Mouse (Mus musculus): Measurements from ENCODE around the gene Wfdc12. TPM values are rescaled to one million over a fixed set of nuclear protein-coding genes. Genes with fewer than 3 reads are reported as not detected.

The Wfdc12 gene
- total RNA-seq, 2 experiments from 2014 or later: not detected

DNA sequence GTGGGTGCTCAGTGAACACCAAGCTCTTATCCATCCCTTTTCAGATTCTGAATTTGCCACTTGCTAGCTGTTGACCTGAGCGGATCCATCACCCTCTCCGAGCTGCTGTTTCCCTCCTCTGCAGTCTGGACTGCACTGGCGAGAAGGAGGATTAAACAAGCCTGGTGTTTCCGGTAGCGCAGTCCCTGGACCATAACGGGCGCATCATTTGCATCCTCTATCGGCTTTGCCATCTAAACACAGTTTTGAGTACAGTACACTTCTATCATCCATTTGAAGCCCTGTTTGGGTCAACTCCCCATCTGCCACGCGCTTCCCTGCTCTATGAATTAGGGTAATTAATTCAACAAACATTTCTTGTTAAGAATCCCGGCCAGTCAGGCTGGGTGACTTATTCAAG is 20.1 kb downstream of the Wfdc12 start:
- TF ChIP-seq CTCF (IDR thresholded peaks at IDR 0.05): no peak
- H3K4me3 ChIP-seq: peak overlapping the region; percentile 62; the same call in 1 of the 2 replicates
- DNase-seq: no peak
- intact Hi-C loops (cut with DNase I): no loop called here
- no peak overlapping the region for H3K27ac ChIP-seq

DNA sequence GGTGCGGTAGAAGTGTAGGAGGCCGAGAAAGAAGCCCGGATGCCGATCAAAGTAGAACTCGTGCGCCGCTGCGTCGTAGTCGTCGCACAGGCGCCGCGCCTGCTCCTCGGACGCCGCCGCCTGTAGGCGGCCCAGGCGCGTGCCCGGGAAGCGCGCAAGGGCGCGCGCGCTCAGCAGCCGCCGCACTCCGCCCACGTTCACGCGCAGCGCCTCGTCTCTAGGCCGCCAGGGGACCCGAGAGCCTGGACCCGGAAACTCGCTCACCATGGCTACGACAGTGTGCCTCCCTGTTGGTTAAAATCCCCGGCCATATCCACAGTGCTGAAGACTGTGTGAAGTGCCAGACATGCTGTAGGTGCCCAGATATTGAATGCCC is 21.8 kb downstream of the Wfdc12 start:
- intact Hi-C loops (cut with DNase I): no loop called here
- TF ChIP-seq CTCF (IDR thresholded peaks at IDR 0.05): no peak
- peak overlapping the region; percentile 37 for H3K4me3 ChIP-seq
- no peak for DNase-seq
- H3K27ac ChIP-seq: no peak overlapping the region

DNA sequence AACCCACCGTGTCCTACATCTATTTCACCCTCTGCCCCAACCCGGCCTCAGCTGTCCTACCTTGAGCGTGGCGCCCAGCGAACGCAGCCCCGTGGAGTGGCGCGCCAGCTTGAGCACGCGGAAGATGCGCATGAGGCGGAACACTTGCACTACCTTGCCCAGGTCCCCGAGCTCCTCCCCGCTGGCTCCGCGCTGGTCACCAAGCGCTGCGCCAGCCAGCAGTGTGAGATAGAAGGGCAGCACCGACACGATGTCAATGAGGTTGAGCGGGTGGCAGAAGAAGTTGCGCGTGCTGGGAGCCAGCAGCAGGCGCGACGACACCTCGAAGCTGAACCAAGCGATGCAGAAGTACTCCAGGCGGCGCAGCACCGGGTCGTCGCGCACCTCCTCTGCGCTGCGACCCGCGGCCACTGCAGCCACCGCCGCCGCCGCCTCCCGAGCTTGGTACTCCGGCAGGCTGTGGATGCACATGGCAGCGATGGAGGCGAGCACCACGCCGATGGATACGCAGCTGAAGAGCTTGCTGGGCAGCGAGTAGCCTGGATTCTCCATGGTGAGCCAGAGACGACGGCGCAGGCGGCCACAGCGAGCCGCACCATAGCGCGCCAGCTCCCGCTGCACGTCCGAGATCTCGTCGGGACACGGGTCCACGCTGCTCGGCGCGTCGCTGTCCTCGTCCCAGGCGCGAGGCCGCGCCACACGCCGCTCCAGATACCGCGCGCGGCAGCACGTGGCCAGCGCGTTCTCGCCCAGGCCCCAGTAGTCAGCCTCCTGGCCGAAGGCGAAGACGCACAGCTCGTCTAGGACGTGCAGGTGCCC is 22.4 kb downstream of the Wfdc12 start:
- TF ChIP-seq CTCF (IDR thresholded peaks at IDR 0.05): no peak
- intact Hi-C loops (cut with DNase I): no loop called here
- DNase-seq: no peak
- no peak overlapping the region for H3K27ac ChIP-seq
- H3K4me3 ChIP-seq: peak overlapping the region; percentile 37

DNA sequence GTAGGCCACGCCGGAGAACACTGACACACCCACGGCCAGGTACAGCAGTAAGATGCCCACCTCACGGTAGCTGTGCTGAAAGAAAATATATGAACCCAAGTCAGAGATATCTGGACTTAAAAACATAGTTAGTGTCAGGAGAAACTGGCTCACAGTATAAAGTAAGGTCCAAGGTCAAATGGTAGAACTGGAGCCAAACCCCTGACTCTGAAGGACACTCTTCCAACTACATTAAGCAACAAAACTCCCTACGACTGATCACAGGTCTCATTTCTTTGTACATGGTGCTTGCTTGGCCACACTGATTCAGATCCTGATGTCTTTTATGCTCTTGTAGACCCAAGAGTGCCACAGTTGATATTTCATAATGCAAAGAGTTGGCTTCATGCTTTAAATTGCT is 25.5 kb downstream of the Wfdc12 start:
- Histone ChIP-seq H3K27ac (no peak overlapping the region), H3K4me3 (no peak overlapping the region)
- no peak for TF ChIP-seq CTCF (IDR thresholded peaks at IDR 0.05)
- no peak for DNase-seq
- intact Hi-C loops (cut with DNase I): no loop called here

DNA sequence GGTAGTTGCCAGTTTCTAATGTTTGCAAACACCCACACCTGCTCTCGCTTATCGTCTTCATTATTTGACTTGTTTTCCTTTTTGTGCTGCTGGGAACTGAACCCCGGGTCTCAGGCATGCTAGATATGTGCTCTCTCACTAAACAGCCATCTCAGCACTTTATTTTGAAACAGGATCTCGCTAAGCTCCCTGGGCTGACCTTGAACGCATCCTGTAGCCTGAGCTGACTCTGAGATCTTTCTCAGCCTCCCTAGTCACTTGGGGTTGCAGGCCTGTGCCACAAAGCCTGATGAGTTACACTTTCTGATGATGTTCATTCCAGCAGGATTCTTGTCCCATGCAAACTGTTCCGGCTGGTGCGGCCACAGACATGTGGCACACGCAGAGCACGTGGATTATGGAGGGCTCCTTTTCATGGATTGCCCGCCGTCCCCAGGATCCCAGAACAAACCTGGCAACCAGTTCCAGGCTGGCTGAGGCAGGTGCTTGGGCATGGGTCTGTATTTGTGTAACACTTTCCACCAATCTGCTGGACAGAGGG is 28.8 kb downstream of the Wfdc12 start:
- peak; percentile 56 for DNase-seq
- H3K27ac ChIP-seq: peak overlapping the region; percentile 75
- H3K4me3 ChIP-seq: no peak overlapping the region
- TF ChIP-seq CTCF (IDR thresholded peaks at IDR 0.05): no peak
- intact Hi-C loops (cut with DNase I): no loop called here

DNA sequence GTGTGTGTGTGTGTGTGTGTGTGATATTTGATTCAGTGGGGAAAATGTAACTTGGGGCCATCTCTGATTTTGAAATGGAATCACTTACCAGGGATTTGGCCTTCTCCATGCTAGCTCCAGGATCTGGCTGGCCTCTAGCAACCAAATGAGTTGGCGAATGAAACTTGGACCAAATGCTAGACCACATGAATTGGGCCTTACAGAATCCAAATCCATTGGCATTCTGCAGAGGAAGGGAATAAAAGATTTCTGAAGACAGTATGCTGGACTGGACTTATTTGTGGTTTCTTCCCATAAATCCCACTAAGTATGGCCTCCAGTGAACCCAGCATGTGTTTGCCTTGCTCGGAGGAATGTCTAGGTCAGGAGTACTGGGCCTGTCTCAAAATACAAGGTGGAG is 31.6 kb downstream of the Wfdc12 start:
- H3K4me3 ChIP-seq: no peak overlapping the region
- H3K27ac ChIP-seq: peak overlapping the region; percentile 78
- no peak for TF ChIP-seq CTCF (IDR thresholded peaks at IDR 0.05)
- peak; percentile 51 for DNase-seq
- intact Hi-C loops (cut with DNase I): no loop called here

DNA sequence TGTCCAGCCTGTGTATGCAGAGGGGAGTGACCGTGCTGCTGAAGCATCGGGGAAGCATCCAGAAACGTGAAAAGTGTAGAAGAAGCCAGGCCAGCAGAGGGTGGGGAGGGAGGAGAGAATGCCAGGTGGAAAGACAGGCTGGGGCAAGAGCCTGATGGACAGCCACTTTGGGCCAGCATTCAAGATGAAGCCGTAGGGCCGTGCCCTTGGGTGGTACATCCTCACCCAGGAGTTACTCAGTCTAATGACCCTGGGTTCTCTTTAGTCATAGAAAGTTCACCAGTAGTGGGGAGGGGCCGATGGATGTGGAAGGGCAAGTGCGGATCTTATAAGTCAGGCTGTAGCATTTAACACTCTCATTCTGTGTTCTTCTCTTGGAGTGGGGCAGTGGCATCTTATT is 34.2 kb downstream of the Wfdc12 start:
- H3K4me3 ChIP-seq: no peak overlapping the region
- no peak for TF ChIP-seq CTCF (IDR thresholded peaks at IDR 0.05)
- intact Hi-C loops (cut with DNase I): loop anchor here (2.0 kb wide), 1 partner anchor 13 kb away; no protein-coding TSS in a partner anchor
- H3K27ac ChIP-seq: no peak overlapping the region
- no peak for DNase-seq

DNA sequence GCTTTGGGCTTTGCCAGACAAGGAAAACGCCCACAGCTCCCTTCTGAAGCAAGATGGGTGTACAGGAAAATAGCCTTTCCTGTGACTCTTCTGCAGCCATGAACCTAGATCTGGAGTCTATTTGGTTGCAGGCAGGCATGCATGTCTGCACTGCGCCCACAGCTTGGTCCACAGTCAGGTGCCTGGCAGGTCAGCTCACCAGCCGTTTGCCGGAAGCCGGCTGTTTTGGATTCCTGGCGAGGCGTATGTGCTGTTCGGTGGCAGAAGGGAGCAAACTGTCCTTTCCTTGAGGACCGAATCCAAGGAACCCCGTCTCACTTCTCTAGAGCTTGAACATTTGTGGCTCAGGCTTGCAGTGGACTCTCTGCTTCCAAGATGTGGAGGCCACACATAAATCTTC is 36.4 kb downstream of the Wfdc12 start:
- H3K4me3 ChIP-seq: no peak overlapping the region
- intact Hi-C loops (cut with DNase I): no loop called here
- DNase-seq: no peak
- no peak for TF ChIP-seq CTCF (IDR thresholded peaks at IDR 0.05)
- H3K27ac ChIP-seq: no peak overlapping the region

DNA sequence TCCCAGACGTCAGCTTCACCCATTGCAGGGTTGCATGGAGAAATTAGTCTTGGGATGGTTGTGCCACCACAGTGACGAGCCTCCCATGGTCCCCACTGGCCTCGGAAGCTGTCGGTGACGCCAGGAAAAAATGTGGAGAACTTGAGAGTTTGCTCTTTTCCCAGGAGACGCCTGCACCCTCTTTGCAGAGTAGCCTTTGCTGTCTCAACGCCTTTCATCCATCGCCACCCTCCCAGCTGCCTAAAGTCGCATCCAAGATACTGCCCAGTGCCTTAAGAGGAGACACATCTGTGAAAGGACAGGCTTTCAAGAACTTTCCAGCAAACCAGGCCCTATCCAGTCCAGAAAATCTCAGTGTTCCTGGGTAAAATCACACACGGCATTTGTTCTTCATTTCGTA is 38.1 kb downstream of the Wfdc12 start:
- DNase-seq: no peak
- TF ChIP-seq CTCF (IDR thresholded peaks at IDR 0.05): no peak
- intact Hi-C loops (cut with DNase I): no loop called here
- no peak overlapping the region for H3K27ac ChIP-seq
- no peak overlapping the region for H3K4me3 ChIP-seq

DNA sequence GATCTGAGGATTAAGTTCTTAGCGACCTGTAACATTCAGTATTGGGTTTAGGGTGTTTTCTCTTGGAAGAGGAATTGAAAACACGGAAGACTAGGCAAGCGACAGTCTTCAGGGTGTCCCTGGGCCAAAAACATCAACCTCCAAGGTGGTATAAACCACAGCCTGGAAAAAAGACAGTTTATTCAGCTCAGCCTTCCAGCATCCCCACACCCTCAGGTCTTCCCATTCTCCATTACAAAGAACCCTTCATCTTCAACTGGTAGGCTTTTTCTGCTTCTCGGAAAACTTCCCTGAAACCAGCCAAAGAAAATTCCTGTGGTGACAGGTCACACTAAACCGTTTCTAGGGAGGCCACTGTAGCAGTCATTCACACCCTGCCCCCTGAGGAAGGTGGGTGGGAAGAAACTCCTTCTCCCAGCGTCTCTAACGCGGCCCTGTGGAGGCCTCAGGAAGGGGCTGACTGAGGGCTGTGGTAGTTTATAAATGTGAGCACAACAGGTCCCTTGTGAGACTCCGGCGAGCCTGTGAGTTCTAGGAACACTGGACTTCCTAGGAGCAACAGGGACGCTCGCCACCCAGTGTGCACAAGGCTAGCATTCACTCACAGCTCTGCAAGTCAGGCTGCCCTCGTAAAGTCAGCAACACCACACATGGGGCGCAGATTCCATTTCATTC is 40.2 kb downstream of the Wfdc12 start:
- TF ChIP-seq CTCF (IDR thresholded peaks at IDR 0.05): no peak
- DNase-seq: no peak
- intact Hi-C loops (cut with DNase I): no loop called here
- Histone ChIP-seq H3K4me3 (no peak overlapping the region), H3K27ac (peak overlapping the region; percentile 70)

DNA sequence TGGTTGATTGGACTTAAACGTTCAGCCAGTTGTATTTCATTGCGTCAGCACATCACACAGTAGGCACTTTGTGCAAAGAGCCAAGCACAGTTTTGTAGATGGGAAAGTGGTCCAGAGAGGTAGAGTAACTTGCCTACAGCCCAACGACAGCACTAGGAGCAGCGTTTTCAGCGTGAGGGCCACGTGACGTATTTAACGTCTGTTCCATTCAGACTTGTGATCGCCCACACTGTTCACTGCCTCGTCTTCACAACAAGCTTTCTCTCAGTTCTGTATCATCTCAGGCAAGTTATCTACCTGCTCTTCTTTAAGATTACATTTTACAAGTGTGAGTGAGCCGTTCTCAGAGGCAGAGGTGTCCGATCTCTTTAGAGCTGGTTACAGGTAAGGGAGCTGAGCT is 43.9 kb downstream of the Wfdc12 start:
- intact Hi-C loops (cut with DNase I): no loop called here
- DNase-seq: no peak
- Histone ChIP-seq H3K27ac (no peak overlapping the region), H3K4me3 (no peak overlapping the region)
- no peak for TF ChIP-seq CTCF (IDR thresholded peaks at IDR 0.05)

DNA sequence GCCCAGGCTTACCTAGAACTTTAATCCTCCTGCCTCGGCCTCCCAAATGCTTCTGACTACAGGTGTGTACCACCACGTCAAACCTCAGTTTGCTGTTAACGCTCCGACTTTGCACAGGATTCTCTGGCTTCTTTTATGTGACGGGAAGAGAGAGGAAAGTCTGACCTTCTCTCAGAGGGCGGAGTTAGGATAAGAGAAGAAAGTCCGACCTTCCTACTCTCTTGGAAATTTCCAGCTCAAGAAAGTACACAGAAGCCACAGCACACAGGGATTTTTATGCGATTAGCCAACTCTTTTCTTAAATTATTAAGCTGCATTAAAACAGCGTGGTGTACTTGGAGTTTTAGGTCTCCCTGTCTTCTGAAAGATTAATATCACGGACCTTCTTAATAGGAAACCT is 45.9 kb downstream of the Wfdc12 start:
- DNase-seq: no peak
- Histone ChIP-seq H3K27ac (no peak overlapping the region), H3K4me3 (no peak overlapping the region)
- intact Hi-C loops (cut with DNase I): no loop called here
- no peak for TF ChIP-seq CTCF (IDR thresholded peaks at IDR 0.05)

DNA sequence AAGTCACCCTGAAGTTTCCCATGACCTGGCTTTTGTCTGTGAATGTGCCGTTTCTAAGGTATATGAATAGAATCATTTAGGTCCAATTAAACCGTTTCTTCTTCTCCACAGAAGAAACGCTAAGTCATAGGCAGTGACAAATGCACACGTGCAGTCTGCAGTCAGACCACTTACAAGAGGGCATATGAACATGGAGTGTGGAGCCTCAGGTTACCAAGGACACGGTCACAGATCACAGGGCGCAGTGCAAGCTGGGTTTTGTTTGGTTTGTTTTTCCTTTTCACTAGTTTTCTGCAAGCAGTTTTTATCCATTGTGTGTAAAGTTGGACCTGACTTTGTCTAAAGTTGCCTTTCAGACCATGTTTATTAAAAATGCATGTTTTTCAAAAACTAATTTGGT is 46.4 kb downstream of the Wfdc12 start:
- no peak overlapping the region for H3K4me3 ChIP-seq
- H3K27ac ChIP-seq: no peak overlapping the region
- intact Hi-C loops (cut with DNase I): no loop called here
- DNase-seq: no peak
- TF ChIP-seq CTCF (IDR thresholded peaks at IDR 0.05): no peak

Measured in gastrocnemius, adult 2 months (tissue).